Mouse (Mus musculus) embryonic fibroblast, embryonic 13.5 days (primary cell): ENCODE data around the gene Rbfox3. TPM values are rescaled to one million over a fixed set of nuclear protein-coding genes. Genes with fewer than 3 reads are reported as not detected.

Experiments used
- H3K27ac ChIP-seq: 2 replicates; pipeline ENCODE4 v1.5.1; 2012; ENCODE audit warnings: low read length, control low read depth, inconsistent platforms; ENCODE audit not compliant: insufficient read depth
- H3K4me1 ChIP-seq: 2 replicates; pipeline ENCODE4 v1.6.1; 2011; ENCODE audit warnings: low read length; ENCODE audit not compliant: control insufficient read depth, insufficient read depth
- H3K4me3 ChIP-seq: 2 replicates; pipeline ENCODE4 v1.5.1; 2011; ENCODE audit warnings: mild to moderate bottlenecking, control low read depth, low read length; ENCODE audit not compliant: insufficient read depth
- CTCF ChIP-seq: IDR thresholded peaks from 2 replicates; pipeline ENCODE4 v1.5.1; 2011; ENCODE audit warnings: mild to moderate bottlenecking, control low read depth, low read length, moderate library complexity, borderline replicate concordance; ENCODE audit not compliant: insufficient read depth
- POLR2A ChIP-seq: IDR thresholded peaks from 2 replicates; pipeline ENCODE4 v1.6.1; 2011; ENCODE audit warnings: low read depth, mild to moderate bottlenecking, control low read depth, low read length, moderate library complexity
- polyA plus RNA-seq: library from polyadenylated mRNA; stranded (reverse); fragments of >200 nt; gene quantifications from 2 replicates; pipeline ENCODE4 v1.2.4, GENCODE M21; 2011; ENCODE audit warnings: low read depth; ENCODE audit not compliant: missing spikeins, insufficient read length

Rbfox3 gene
- polyA plus RNA-seq, 1 experiment, result not detected

- Histone ChIP-seq H3K27ac (no peak overlapping the region), H3K4me1 (no peaks in the 10 kb centered on the region), H3K4me3 (no peak overlapping the region)
- TF ChIP-seq POLR2A (no peak), CTCF (no peak)
Observed at GRCm38 (mm10) chr11:118863360-118863759, 48.0 kb downstream of the Rbfox3 start.

GRCm38 (mm10) chr11:118861801-118862431, 49.5 kb downstream of the Rbfox3 start:
- TF ChIP-seq CTCF (no peak), POLR2A (no peak)
- Histone ChIP-seq H3K4me3 (no peak overlapping the region), H3K4me1 (no peaks in the 10 kb centered on the region), H3K27ac (no peak overlapping the region)

- no peaks in the 10 kb centered on the region for H3K4me1 ChIP-seq
- H3K4me3 ChIP-seq, result no peak overlapping the region
- H3K27ac ChIP-seq, result no peak overlapping the region
- TF ChIP-seq CTCF (no peak), POLR2A (no peak)
Observed at GRCm38 (mm10) chr11:118861246-118861645, 50.2 kb downstream of the Rbfox3 start.

- no peaks in the 10 kb centered on the region for H3K4me1 ChIP-seq
- no peak overlapping the region for H3K27ac ChIP-seq
- no peak for TF ChIP-seq POLR2A
- TF ChIP-seq CTCF, result no peak
- H3K4me3 ChIP-seq, result no peak overlapping the region
Observed at GRCm38 (mm10) chr11:118860812-118861211, 50.6 kb downstream of the Rbfox3 start.

GRCm38 (mm10) chr11:118859839-118860238, 51.6 kb downstream of the Rbfox3 start:
- Histone ChIP-seq H3K4me1 (no peaks in the 10 kb centered on the region), H3K27ac (no peak overlapping the region), H3K4me3 (no peak overlapping the region)
- TF ChIP-seq CTCF (no peak), POLR2A (no peak)

DNA sequence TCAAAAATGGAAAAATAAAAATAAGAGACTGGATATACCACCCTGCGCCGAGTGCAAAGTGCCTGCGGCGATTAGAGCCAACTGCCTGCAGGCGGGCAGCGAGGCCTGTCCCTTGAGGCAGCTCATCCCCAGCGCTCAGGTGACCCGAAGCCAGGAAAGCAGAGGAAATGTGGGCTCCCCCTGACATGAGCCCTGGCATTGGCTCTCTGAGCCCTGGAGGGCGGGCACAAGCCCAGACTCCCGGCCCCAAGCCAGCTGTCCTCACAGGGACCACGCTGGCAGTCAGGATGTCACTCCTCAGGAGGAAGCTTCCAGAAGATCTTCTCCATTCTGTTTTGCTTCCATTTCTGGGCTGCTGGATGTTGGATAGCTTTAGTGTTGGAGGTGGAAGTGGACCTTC, 53.1 kb downstream of the Rbfox3 start:
- H3K27ac ChIP-seq, result no peak overlapping the region
- TF ChIP-seq CTCF (no peak), POLR2A (no peak)
- H3K4me1 ChIP-seq, result no peaks in the 10 kb centered on the region
- no peak overlapping the region for H3K4me3 ChIP-seq

DNA sequence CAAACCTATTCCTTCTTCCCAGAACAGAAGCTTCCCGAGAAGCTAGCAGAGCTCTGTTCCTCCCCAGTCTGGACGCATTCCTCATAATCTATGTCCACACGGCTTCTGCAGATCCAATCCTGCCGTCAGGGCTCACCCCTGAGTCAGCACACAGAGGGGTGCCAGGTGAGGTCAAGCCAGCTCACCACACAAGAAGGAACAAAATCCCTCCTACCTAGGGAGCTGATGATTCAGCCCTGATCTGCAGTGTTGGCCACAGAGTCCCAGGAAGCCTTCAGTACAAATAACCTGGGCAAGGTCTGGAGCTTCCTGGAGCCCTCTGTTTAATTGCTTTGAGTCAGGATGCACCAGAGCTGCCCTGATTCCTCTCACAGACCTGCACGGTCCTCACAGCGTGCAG, 60.0 kb downstream of the Rbfox3 start:
- no peaks in the 10 kb centered on the region for H3K4me1 ChIP-seq

GRCm38 (mm10) chr11:118847986-118848385, 63.4 kb downstream of the Rbfox3 start:
- Histone ChIP-seq H3K4me3 (no peak overlapping the region), H3K27ac (no peak overlapping the region), H3K4me1 (no peaks in the 10 kb centered on the region)
- TF ChIP-seq POLR2A, result no peak
- no peak for TF ChIP-seq CTCF

More for the DNA sequence above, 60.0 kb downstream of the Rbfox3 start:
- no peak overlapping the region for H3K4me3 ChIP-seq
- no peak overlapping the region for H3K27ac ChIP-seq
- TF ChIP-seq CTCF (no peak), POLR2A (no peak)

DNA sequence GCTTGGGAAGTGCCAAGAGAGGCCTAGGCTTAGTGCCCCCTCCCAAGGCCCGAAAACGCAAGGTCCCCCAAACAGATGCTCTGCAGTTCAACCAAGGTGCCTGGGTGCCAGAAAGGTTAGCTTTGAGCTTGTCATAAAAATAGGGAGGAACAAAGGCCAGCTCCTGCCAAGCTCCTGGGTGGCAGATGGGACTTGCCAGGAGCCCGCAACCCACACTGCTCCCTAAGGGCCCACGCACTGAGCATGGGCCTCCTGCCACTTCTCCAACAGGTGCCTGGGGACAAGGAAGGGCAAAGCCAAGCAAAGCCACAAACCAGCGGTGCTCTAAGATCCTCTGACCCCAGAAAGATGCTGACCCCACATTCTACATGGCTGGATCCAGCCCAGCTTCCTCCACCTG, 70.4 kb downstream of the Rbfox3 start:
- H3K4me1 ChIP-seq, result no peaks in the 10 kb centered on the region
- no peak overlapping the region for H3K27ac ChIP-seq
- TF ChIP-seq POLR2A (no peak), CTCF (no peak)
- no peak overlapping the region for H3K4me3 ChIP-seq

GRCm38 (mm10) chr11:118838167-118838566, 73.2 kb downstream of the Rbfox3 start:
- no peak overlapping the region for H3K4me3 ChIP-seq
- no peaks in the 10 kb centered on the region for H3K4me1 ChIP-seq
- no peak overlapping the region for H3K27ac ChIP-seq
- TF ChIP-seq POLR2A, result no peak
- no peak for TF ChIP-seq CTCF

DNA sequence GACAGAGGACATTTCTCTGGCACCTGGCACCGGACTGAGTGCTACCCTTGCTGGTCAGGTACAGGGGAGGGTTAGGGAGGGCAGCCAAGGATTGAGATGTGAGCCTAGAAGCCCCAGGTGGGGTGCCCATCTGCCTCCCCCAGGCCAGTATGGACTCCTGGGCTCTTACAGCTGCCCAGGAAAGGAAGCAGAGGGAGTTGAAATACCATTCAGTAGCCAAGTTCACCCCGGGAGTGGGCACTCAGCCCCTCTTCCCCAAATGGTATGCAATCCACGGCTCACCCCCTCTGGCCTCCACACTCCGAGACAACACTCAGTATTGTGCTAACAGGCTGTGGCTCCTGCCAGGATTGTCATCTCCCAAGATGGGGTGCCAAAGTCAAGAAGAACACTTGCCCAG, 74.5 kb downstream of the Rbfox3 start:
- no peak overlapping the region for H3K27ac ChIP-seq
- no peak overlapping the region for H3K4me3 ChIP-seq
- no peaks in the 10 kb centered on the region for H3K4me1 ChIP-seq
- no peak for TF ChIP-seq POLR2A
- TF ChIP-seq CTCF, result no peak
